Mouse (Mus musculus) right cerebral cortex, postnatal 25 days (tissue): ENCODE measurements around the gene Mdm2.
A peak's percentile ranks its signal among the peaks of the same experiment; 100 is the strongest.

ENCODE experiments used
- DNase-seq: peaks from one replicate; pipeline ENCODE4 v3.0.0; 2022

The Mdm2 gene

GRCm38 (mm10) chr10:117680868-117681513 is 29.6 kb downstream of the Mdm2 start:
- no peak for DNase-seq

GRCm38 (mm10) chr10:117679963-117680473 is 30.5 kb downstream of the Mdm2 start:
- no peak for DNase-seq

GRCm38 (mm10) chr10:117679029-117679686 is 31.4 kb downstream of the Mdm2 start:
- DNase-seq: no peak

- DNase-seq: no peak
Measured at GRCm38 (mm10) chr10:117678357-117678756, 32.2 kb downstream of the Mdm2 start.

- DNase-seq: no peak
Measured at GRCm38 (mm10) chr10:117677494-117678236, 32.9 kb downstream of the Mdm2 start.

GRCm38 (mm10) chr10:117676644-117677313 is 33.8 kb downstream of the Mdm2 start:
- no peak for DNase-seq

- peak; percentile 65 for DNase-seq
Measured at GRCm38 (mm10) chr10:117676036-117676643, 34.4 kb downstream of the Mdm2 start.

GRCm38 (mm10) chr10:117675096-117676035 is 35.2 kb downstream of the Mdm2 start:
- peak; percentile 70 for DNase-seq

- DNase-seq: no peak
Measured at GRCm38 (mm10) chr10:117674359-117675019, 36.1 kb downstream of the Mdm2 start.

- DNase-seq: no peak
Measured at GRCm38 (mm10) chr10:117673913-117674312, 36.6 kb downstream of the Mdm2 start.

GRCm38 (mm10) chr10:117672693-117673092 is 37.9 kb downstream of the Mdm2 start:
- DNase-seq: no peak

GRCm38 (mm10) chr10:117671930-117672666 is 38.5 kb downstream of the Mdm2 start:
- DNase-seq: no peak

GRCm38 (mm10) chr10:117671266-117671665 is 39.3 kb downstream of the Mdm2 start:
- no peak for DNase-seq

- no peak for DNase-seq
Measured at GRCm38 (mm10) chr10:117670791-117671190, 39.8 kb downstream of the Mdm2 start.

- no peak for DNase-seq
Measured at GRCm38 (mm10) chr10:117670092-117670491, 40.5 kb downstream of the Mdm2 start.

GRCm38 (mm10) chr10:117669449-117670090 is 41.0 kb downstream of the Mdm2 start:
- no peak for DNase-seq

GRCm38 (mm10) chr10:117668546-117669300 is 41.8 kb downstream of the Mdm2 start:
- no peak for DNase-seq

- no peak for DNase-seq
Measured at GRCm38 (mm10) chr10:117667663-117668507, 42.7 kb downstream of the Mdm2 start.
